Mouse (Mus musculus): ENCODE results near the gene Upp1.

The Upp1 gene

GRCm38 (mm10) chr11:9159953-9160352 lies 42.0 kb downstream of the Upp1 start:
- DNase-seq (ENCODE audit: low spot score) = no peak

- no peak for DNase-seq (ENCODE audit: low spot score)
These were observed 49.4 kb downstream of the Upp1 start for GRCm38 (mm10) chr11:9167331-9167730.

GRCm38 (mm10) chr11:9181477-9181876 lies 63.6 kb downstream of the Upp1 start:
- DNase-seq (ENCODE audit: low spot score) = no peak
